Mouse (Mus musculus): ENCODE results near the gene Iqch.

Iqch gene

DNA sequence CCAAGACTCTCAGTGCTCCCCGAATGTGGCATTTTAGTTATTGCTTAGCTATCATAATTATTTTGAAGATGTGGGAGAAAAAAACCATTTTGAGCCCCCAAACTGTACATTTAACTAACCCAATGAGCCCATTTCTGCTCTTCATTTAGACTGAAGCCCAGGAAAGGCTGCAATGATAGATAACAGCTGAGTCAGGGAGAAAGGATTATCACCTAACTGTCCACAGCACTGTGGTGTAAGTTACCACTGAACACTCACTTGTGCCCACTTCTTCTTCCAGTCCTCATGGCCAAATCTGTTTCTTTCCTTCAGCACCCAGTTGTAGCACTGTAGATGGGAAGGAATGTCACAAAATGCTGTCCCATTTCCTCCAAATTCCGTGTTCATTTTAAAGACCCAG lies 106.5 kb downstream of the Iqch start:
- DNase-seq (ENCODE audit: low read depth in 1 of 2, low spot score in 2 of 2) = no peak

DNA sequence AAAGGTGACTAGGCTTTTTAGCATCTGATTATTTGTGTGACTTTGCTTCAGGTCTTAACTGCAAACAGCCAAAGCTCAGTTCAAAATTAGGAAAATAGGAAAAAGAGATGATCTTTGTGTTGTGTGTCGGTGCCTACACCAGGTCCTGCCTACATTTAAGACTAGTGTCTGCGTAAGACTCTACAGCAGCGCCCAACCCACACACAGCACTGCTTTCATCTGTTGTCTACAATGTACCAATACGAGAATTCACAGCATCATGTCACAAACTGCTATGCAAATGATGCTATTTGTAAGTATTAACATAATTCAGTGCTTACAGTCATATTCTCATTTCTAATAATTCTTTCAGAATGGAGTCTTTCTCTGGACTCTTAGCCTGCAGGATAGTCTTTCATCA lies 108.5 kb downstream of the Iqch start:
- DNase-seq (ENCODE audit: low read depth in 1 of 2, low spot score in 2 of 2) = no peak

- no peak for DNase-seq (ENCODE audit: low read depth in 1 of 2, low spot score in 2 of 2)
Measured at GRCm38 (mm10) chr9:63492291-63492690, 110.0 kb downstream of the Iqch start.

DNA sequence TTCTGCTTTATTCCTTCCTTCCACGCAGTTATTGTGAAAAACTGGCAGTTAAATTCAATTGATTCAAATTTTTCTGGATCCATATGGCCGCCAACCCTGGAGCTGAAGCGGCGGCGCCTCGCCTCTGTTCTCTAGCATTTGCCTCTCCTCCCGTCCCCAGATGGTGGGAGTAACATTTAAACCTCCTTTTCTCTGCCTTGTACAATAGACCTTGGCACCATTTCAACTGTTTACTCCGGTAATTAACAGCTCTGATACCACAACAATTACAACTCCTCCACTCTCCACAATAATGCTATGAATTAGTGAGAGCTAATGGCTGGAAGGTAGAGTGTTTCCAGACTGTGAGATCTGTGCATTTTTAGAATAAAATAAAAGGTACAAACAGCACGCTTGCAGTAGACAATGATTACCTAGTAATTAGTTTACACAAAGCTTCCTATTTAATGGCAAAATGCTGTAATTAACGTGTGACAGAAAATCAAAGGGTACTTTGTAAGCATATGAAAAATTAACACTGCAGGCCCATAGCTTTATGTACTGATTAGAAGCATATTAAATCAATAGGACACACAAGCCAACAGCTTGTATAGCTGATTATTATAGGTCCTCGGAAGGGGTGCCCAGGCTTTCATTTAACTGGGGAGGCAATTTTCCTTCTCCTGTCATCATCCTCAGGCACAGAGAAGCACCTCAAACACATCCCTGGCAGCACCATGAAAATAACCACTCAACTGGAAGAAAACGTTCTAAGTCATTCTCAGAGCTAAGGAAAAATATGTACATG lies 111.6 kb downstream of the Iqch start:
- DNase-seq (ENCODE audit: low read depth in 1 of 2, low spot score in 2 of 2) = no peak

DNA sequence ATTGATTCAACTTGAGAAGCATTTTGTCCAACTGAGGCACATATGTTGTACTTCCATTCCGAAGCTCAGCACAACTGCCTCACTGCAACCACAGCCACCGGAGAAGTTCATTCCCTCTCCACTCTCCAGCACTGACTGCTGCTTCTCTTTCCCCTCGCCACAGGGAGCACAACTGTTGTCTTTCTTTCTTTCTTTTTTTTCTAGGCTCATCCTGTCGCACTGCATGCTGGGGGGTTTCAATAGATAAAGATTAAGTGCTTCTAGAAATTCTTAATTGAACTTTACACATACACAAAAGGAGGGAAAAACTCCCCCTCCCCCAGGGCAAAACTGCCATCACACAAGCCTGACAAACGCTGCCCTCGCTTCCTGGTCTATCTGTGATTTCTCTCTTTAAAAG lies 113.1 kb downstream of the Iqch start:
- DNase-seq (ENCODE audit: low read depth in 1 of 2, low spot score in 2 of 2) = no peak

GRCm38 (mm10) chr9:63465561-63465960 lies 136.7 kb downstream of the Iqch start:
- DNase-seq (ENCODE audit: low read depth in 1 of 2, low spot score in 2 of 2) = no peak

DNA sequence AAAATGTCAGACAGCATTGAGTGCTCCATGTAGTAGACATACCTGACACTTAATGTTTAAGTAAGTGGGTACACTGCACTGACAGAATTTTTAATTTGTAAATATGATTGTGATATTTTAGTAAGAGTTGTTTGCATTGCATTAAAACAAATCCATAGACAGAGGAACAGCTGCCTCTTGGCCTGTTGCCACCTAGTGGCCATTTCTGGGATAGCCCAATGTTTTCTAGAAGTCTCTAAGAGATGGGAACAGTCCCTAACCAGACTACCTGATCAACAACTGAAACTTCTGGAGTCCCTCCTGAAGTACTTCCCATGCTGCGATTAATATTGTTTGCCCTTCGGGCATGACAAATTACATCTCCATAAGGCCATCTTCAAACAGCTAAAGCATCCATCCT lies 140.0 kb downstream of the Iqch start:
- peak in 1 of 2 experiments; percentile 26 for DNase-seq (ENCODE audit: low read depth in 1 of 2, low spot score in 2 of 2)

GRCm38 (mm10) chr9:63456401-63456800 lies 145.9 kb downstream of the Iqch start:
- DNase-seq (ENCODE audit: low read depth in 1 of 2, low spot score in 2 of 2) = no peak

GRCm38 (mm10) chr9:63454341-63454740 lies 148.0 kb downstream of the Iqch start:
- no peak for DNase-seq (ENCODE audit: low read depth in 1 of 2, low spot score in 2 of 2)

- no peak for DNase-seq (ENCODE audit: low read depth in 1 of 2, low spot score in 2 of 2)
Measured at GRCm38 (mm10) chr9:63450531-63451030, 151.7 kb downstream of the Iqch start.

- DNase-seq (ENCODE audit: low read depth in 1 of 2, low spot score in 2 of 2) = no peak
Measured at GRCm38 (mm10) chr9:63443695-63444094, 158.6 kb downstream of the Iqch start.

- no peak for DNase-seq (ENCODE audit: low read depth in 1 of 2, low spot score in 2 of 2)
Measured at GRCm38 (mm10) chr9:63430652-63431051, 171.6 kb downstream of the Iqch start.

DNA sequence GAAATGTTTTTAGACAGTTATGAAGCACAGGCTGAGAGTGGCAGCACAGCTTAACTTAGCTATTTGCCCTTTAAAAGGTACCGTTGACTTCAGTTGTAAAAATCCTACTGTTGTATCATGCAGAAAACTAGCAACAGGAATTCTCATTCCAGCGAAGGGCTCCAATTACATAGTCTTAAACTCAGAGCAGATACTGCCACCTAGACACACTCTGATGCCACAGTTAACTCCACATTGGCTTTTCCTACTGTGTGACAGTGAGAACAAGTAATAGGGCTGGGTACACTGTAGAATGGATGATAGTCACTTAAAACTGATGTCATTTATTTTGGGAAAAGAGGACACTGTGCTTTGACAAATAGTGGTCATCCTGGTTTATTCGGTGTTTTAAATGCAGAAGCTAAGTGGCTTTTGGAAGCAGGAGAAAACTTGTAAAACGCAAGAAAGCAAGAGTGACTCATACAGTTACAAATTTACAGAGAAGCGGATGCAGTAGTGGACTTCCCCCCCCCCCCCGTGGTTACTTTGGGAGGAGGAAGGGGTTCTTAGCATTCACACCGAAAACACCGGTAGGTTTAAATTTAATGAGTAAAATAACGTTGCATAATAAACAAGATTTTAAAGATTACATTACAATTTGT lies 181.1 kb downstream of the Iqch start:
- no peak for DNase-seq (ENCODE audit: low read depth in 1 of 2, low spot score in 2 of 2)

- DNase-seq (ENCODE audit: low read depth in 1 of 2, low spot score in 2 of 2) = no peak
Measured at GRCm38 (mm10) chr9:63420396-63420795, 181.9 kb downstream of the Iqch start.

DNA sequence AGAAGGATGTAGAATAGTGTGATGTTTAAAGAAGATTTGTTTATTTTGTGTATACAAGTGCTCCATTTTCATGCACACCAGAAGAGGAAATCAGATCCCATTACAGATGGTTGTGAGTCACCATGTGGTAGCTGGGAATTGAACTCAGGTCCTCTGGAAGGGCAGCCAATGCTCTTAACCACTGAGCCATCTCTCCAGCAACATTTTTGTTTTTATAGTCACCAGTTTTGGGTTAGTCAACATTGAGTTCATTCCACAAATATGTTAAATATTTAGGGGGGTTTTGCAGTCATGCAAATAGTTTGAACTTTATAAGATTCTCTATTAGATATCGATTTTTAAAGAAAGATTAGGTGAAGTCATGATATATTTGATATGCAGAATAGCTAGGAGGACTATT lies 202.1 kb downstream of the Iqch start:
- no peak for DNase-seq (ENCODE audit: low read depth in 1 of 2, low spot score in 2 of 2)

GRCm38 (mm10) chr9:63399463-63399815 lies 202.9 kb downstream of the Iqch start:
- no peak for DNase-seq (ENCODE audit: low read depth in 1 of 2, low spot score in 2 of 2)

DNA sequence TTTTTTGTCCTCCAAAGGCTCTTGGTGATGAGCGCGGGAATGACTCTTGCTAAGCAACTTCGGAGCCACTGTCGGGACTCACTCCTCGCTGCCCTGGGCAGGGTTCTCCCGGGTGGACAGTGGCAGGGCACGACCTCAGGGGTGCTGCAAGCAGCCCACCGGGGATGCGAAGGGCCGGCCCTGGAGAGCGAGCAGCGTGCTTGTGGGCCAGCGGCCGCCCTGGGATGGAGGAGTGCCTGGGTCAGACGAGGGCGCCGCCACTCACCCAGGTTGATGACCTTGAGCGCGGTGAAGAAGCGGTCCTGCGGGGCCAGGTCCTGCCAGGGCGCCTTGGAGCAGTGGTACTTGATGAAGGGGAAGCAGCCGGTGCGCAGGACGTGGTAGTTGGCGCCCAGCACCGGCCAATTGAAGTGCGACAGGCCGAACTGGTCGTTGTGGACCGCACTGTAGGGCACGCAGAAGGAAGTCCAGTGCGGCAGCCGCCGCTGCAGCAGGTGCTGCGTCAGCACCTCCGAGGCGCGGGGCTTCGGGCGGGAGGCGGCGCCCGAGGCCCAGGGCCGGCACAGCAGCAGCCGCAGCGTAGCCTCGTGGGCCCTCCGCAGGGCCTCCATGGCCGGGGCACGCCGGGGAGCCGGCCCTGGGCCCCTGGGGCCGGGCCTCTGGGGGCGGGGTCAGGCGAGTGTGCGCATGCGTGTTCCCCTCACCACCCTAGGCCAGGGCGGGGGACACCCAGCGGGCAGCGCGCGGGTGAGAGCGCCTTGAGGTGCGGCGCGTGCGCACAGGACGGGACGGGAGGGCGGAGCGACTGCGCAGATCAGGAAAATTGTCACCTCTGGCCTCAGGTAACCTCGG lies 203.5 kb downstream of the Iqch start, which contains the start of gene 2300009A05Rik:
Gene 2300009A05Rik (minus strand): TSS at position 636 of the 852 bp plus-strand sequence.
- peak; percentile 80 to 91 for DNase-seq (ENCODE audit: low read depth in 1 of 2, low spot score in 2 of 2)

DNA sequence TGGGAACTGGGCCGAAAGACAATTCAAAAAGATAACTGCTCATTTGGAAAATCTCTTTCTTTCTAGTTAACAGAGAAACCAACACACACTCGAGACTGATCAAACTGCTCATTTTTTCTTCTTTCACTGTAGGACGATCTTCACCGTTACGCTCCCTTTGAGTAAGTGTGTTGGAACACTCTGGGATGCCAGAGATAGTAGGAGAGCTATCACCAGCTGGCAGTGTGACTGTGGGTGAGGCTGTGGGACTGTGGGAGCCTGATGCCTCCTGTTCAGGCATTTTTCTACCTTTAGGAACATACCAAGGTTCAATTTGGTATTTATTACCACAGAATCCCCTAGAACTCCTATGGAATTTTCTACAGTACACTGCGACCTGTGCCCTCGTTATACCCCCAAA lies 206.7 kb downstream of the Iqch start:
- no peak for DNase-seq (ENCODE audit: low read depth in 1 of 2, low spot score in 2 of 2)

- no peak for DNase-seq (ENCODE audit: low read depth in 1 of 2, low spot score in 2 of 2)
Measured at GRCm38 (mm10) chr9:63391307-63391706, 211.0 kb downstream of the Iqch start.

DNA sequence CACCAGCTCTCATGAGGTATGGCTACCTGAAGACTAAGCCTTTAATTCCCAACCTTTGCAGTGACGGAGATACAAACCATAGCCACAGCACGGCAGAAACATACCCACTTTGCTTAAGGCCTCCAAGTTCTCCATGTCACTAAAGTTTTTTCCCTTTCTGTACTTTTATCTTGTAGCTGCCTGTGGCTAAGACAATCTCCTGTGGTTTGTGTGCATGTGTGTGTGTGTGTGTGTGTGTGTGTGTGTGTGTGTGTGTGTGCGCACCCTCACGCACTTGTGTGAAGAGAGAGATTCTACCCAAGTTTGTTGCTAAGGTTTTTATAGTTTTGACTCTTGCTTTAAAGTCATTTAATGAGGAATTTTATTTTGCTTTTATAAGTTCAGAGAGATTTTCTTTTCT lies 219.5 kb downstream of the Iqch start:
- DNase-seq (ENCODE audit: low read depth in 1 of 2, low spot score in 2 of 2) = no peak

GRCm38 (mm10) chr9:63380326-63380725 lies 222.0 kb downstream of the Iqch start:
- DNase-seq (ENCODE audit: low read depth in 1 of 2, low spot score in 2 of 2) = no peak

DNA sequence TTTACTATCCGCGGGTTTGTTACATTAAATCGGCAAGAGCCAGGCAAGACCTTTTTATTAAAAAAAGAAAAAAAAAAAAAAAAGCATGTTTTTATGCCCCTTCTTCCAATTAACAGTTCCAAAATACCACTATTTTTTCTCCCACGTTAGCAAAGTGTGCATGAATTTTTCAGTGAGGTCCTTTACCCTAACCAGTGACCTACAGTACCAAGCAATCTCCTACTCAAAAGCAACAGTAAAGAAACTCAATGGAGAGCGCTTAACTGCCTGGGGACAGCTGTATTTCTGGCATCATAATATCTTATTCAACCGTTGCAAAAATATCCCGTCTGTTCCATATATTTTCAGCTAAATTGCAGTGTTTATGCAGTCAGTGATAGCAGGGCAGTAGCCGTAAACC lies 224.1 kb downstream of the Iqch start:
- DNase-seq (ENCODE audit: low read depth in 1 of 2, low spot score in 2 of 2) = no peak

All from monocyte, adult 2 months (primary cell).